Mouse (Mus musculus): Measurements from ENCODE around the gene Fam120c. TPM values are rescaled to one million over a fixed set of nuclear protein-coding genes. Genes with fewer than 3 reads are reported as not detected.

Gene Fam120c
- 19.8 TPM for polyA plus RNA-seq (2015; fragmentation: Illumina TruSeq; extraction: RNeasy Lipid Tissue Mini Kit (QIAGEN cat#74804); ENCODE audit: low read depth, low replicate concordance)

GRCm38 (mm10) chrX:151343761-151344500 lies at the start of gene Fam120c:
TSS of gene Fam120c (plus strand) at chrX:151344175.

GRCm38 (mm10) chrX:151520458-151521322 lies 176.7 kb downstream of the Fam120c start, which contains the start of gene Phf8:
TSS of gene Phf8 (plus strand) at chrX:151520672.

Other genes with a start within 250 kb of the Fam120c start
- 71.6 TPM for gene Tsr2, start 247.6 kb upstream of the Fam120c start, polyA plus RNA-seq (2015; fragmentation: Illumina TruSeq; extraction: RNeasy Lipid Tissue Mini Kit (QIAGEN cat#74804); ENCODE audit: low read depth, low replicate concordance)
- gene Wnk3, start 146.1 kb upstream of the Fam120c start, polyA plus RNA-seq (2015; fragmentation: Illumina TruSeq; extraction: RNeasy Lipid Tissue Mini Kit (QIAGEN cat#74804); ENCODE audit: low read depth, low replicate concordance), result 18.0 TPM
- 15.2 TPM for gene Phf8, start 176.5 kb downstream of the Fam120c start, polyA plus RNA-seq (2015; fragmentation: Illumina TruSeq; extraction: RNeasy Lipid Tissue Mini Kit (QIAGEN cat#74804); ENCODE audit: low read depth, low replicate concordance)